Mouse (Mus musculus) myocyte (in vitro differentiated cells): Measurements from ENCODE around the gene Gm17268.

ENCODE experiments used
- CEBPB ChIP-seq: IDR thresholded peaks from 2 replicates; pipeline ENCODE4 v1.6.1; 2011; ENCODE audit warnings: mild to moderate bottlenecking, moderate library complexity; ENCODE audit not compliant: poor library complexity, insufficient read depth, severe bottlenecking
- MAX ChIP-seq: IDR thresholded peaks from one replicate; pipeline ENCODE4 v1.6.1; 2011; ENCODE audit warnings: low read depth, mild to moderate bottlenecking, control low read depth
- POLR2A ChIP-seq: IDR thresholded peaks from one replicate; pipeline ENCODE4 v1.6.1; 2011; ENCODE audit warnings: low read depth, mild to moderate bottlenecking, control low read depth, moderate library complexity; ENCODE audit not compliant: insufficient read length
- TCF12 ChIP-seq: IDR thresholded peaks from one replicate; pipeline ENCODE4 v1.6.1; 2011; ENCODE audit warnings: mild to moderate bottlenecking, control low read depth; ENCODE audit not compliant: poor library complexity, insufficient read depth, severe bottlenecking
- USF1 ChIP-seq: IDR thresholded peaks from one replicate; pipeline ENCODE4 v1.6.1; 2011; ENCODE audit warnings: low read depth, mild to moderate bottlenecking, control low read depth, moderate library complexity

DNA sequence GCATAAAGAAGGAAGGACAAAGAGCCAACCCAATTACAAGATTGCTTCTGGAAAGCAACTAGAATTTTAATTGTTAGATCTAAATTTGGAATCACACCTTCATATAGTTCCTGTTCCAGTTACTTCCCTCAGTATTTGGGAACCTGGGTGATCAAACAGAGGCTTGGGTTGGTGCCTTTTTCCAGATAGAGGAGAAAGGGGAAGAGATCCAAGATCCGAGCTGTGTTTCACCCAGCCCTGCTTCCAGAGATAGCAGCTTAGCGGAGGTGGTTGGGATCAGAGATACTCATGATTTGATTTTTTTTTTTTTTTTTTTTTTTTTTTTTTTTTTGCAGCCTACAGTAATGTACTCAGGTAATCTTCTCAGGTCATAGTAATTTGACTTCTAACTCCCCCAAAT lies 2.5 kb downstream of the Gm17268 start:
- TF ChIP-seq POLR2A (no peak), TCF12 (no peak), MAX (no peak), CEBPB (no peak), USF1 (no peak)
